Comparison of ENCODE assay signal across 7 mouse cellular contexts in genomic region chr11:80711336-80711735, GRCm38 (mm10).
DNase-seq lines count a peak whose midpoint lies in the region; ATAC-seq and TF ChIP-seq lines count a peak whose summit lies in the region.

No protein-coding gene starts in this region.

- TF ChIP-seq POLR2A in lung, adult 2 months (IDR thresholded peaks at IDR 0.05; ENCODE audit: borderline replicate concordance, extremely low read depth, low read depth, low read length): no peak

- peak; percentile 79 for DNase-seq in 3T3-L1 (ENCODE audit: low read depth, low spot score)
- DNase-seq in CD4-positive, CD25-positive, alpha-beta regulatory T cell, adult 2 months (ENCODE audit: low read depth, low spot score): peak; percentile 40
- peak; percentile 79 for DNase-seq in fibroblast of lung, adult 2 months (ENCODE audit: low read depth)
- DNase-seq in lung, adult 2 months: peak; percentile 56
- no peak for DNase-seq in spleen, postnatal 36 days (ENCODE audit: low spot score in 2 of 2)
- no peak for DNase-seq in thymus, postnatal 36 days

- H3K4me3 ChIP-seq in lung, adult 2 months (replicated peaks; ENCODE audit: extremely low read depth, low read depth, low read length): no peak overlapping the region

- no peak for ATAC-seq in activated CD4-positive, CD25-positive, alpha-beta regulatory T cell, adult 4 months

- 28% methylated on average over 6 of the region's 6 CpGs for WGBS in lung, adult 2 months

- TF ChIP-seq CTCF in lung, adult 2 months (IDR thresholded peaks at IDR 0.05; ENCODE audit: insufficient read depth, low read length): no peak

- peaks cover 25% of the 10 kb centered on the region for H3K4me1 ChIP-seq in lung, adult 2 months (ENCODE audit: control insufficient read depth, insufficient read depth, low read length)

Comparison
In these comparisons a context has a peak if more than half of its experiments do, and no peak if none do; other contexts are left out.
1. DNase-seq: peak in 3T3-L1 (single experiment), CD4-positive, CD25-positive, alpha-beta regulatory T cell, adult 2 months (single experiment), fibroblast of lung, adult 2 months (single experiment) and lung, adult 2 months (single experiment); none in spleen, postnatal 36 days (0 of 2) and thymus, postnatal 36 days (0 of 2).